Mouse (Mus musculus) cerebellum, adult 2 months (tissue): ENCODE data around the gene Psmd14. TPM values are rescaled to one million over a fixed set of nuclear protein-coding genes. Genes with fewer than 3 reads are reported as not detected.

ENCODE experiments used
- DNase-seq, 2 experiments: peaks; one replicate each; pipeline ENCODE4 v3.0.0; 2021
- H3K27ac ChIP-seq: fragments of 200-500 bp; 2 replicates; pipeline ENCODE4 v1.5.1; 2012; ENCODE audit warnings: low read length, control low read depth, inconsistent platforms; ENCODE audit not compliant: insufficient read depth
- H3K27me3 ChIP-seq: fragments of 200-500 bp; 2 replicates; pipeline ENCODE4 v1.6.1; 2012; ENCODE audit warnings: inconsistent platforms, mild to moderate bottlenecking, low read length, moderate library complexity; ENCODE audit not compliant: control insufficient read depth, insufficient read depth
- H3K4me1 ChIP-seq: fragments of 200-500 bp; 2 replicates; pipeline ENCODE4 v1.6.1; 2011; ENCODE audit warnings: low read length; ENCODE audit not compliant: control insufficient read depth, insufficient read depth
- H3K4me3 ChIP-seq: fragments of 200-500 bp; replicated peaks from 2 replicates; pipeline ENCODE3; 2011; ENCODE audit warnings: mild to moderate bottlenecking, low read depth, low read length, control low read depth; ENCODE audit not compliant: insufficient read depth
- CTCF ChIP-seq: fragments of 200-500 bp; IDR thresholded peaks from 2 replicates; pipeline ENCODE4 v1.5.1; 2011; ENCODE audit warnings: low read depth, mild to moderate bottlenecking, control low read depth, low read length, moderate library complexity, borderline replicate concordance; ENCODE audit not compliant: insufficient read depth
- POLR2A ChIP-seq: fragments of 200-500 bp; IDR thresholded peaks from 2 replicates; pipeline ENCODE4 v1.6.1; 2011; ENCODE audit warnings: low read length, control low read depth, borderline replicate concordance; ENCODE audit not compliant: insufficient read depth
- WGBS: fragments of 180-500 bp; shearing (Covaris S2); methylation state at CpG from one replicate; pipeline ENCODE4 v1.1.7; 2018; 5-methylcytosine and 5-hydroxymethylcytosine counted together
- polyA plus RNA-seq: library from polyadenylated mRNA; depleted of rRNA; stranded (reverse); fragments of >200 nt; gene quantifications from 2 replicates; pipeline ENCODE4 v1.2.3, GENCODE M21; 2012

Gene Psmd14
- polyA plus RNA-seq, 1 experiment, result 90.2 TPM

DNA sequence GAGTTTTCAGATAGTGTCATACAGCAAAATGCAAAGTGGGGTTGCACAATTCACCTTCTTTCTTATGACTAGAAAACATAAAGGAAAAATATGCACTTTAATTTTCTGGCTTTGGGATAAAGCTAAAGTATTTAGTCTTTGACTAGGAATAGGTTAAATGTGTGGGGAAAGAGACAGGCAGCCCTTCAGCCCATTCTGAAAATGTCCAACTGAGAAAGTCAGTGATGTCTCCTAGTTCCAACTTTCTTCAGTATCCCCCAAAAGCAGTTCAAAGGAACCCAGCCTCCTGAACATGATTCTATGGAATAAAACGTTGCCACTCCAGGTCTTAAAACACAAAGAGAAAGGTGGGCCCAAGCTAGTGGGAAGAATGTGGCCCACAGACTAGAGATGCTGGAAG lies 97.9 kb downstream of the Psmd14 start:
- Histone ChIP-seq H3K4me1 (peaks cover 5% of the 10 kb centered on the region), H3K27ac (no peak overlapping the region), H3K4me3 (no peak overlapping the region), H3K27me3 (peaks cover 14% of the 10 kb centered on the region; the same call in 1 of the 2 replicates)
- 76% methylated on average over 1 of the region's 1 CpGs for WGBS
- no peak for DNase-seq
- no peak for TF ChIP-seq CTCF
- no peak for TF ChIP-seq POLR2A

DNA sequence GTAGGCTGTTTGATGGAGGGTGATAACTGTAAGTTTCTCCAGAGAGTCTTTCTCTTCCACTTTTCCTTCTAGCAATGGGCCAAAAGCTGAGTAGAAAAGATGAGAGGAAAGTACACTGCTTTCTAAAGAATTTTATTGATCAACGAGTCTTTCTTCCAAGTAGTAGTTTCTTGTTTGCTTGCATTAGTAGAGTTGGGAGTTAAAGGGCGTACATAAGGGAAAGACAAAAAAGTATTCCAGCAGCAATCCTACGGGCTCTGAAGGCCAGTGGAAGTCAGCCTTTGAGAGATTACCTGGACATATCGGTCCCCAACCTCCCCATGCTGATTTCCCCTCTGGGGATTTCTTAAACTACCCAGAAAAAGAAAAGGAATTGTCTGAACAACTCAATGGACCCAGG lies 99.3 kb downstream of the Psmd14 start:
- WGBS, result 93% methylated on average over 4 of the region's 4 CpGs
- Histone ChIP-seq H3K27ac (no peak overlapping the region), H3K27me3 (peaks cover 15% of the 10 kb centered on the region; the same call in 1 of the 2 replicates), H3K4me3 (no peak overlapping the region), H3K4me1 (no peaks in the 10 kb centered on the region)
- no peak for DNase-seq
- TF ChIP-seq POLR2A (no peak), CTCF (no peak)

DNA sequence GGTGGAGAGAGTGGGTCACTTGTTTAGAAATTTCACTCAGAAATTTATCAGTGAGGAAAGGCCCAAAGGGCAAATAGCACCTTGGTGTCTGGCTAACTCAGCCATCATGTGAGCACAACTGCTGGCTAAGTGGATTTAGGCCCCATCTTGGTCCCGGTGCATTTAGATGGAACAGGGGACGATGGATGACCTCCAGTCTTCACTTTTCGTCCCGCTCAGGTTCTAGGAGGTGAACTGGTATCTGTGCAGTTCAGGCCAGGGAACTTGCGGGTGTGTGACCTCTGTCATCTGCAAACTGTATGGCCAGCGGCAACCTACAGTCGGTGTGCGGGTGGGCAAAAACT lies 99.6 kb downstream of the Psmd14 start:
- Histone ChIP-seq H3K4me1 (no peaks in the 10 kb centered on the region), H3K27ac (no peak overlapping the region), H3K4me3 (no peak overlapping the region), H3K27me3 (peaks cover 15% of the 10 kb centered on the region; the same call in 1 of the 2 replicates)
- DNase-seq, result no peak
- WGBS, result 81% methylated on average over 8 of the region's 8 CpGs
- no peak for TF ChIP-seq CTCF
- TF ChIP-seq POLR2A, result no peak

DNA sequence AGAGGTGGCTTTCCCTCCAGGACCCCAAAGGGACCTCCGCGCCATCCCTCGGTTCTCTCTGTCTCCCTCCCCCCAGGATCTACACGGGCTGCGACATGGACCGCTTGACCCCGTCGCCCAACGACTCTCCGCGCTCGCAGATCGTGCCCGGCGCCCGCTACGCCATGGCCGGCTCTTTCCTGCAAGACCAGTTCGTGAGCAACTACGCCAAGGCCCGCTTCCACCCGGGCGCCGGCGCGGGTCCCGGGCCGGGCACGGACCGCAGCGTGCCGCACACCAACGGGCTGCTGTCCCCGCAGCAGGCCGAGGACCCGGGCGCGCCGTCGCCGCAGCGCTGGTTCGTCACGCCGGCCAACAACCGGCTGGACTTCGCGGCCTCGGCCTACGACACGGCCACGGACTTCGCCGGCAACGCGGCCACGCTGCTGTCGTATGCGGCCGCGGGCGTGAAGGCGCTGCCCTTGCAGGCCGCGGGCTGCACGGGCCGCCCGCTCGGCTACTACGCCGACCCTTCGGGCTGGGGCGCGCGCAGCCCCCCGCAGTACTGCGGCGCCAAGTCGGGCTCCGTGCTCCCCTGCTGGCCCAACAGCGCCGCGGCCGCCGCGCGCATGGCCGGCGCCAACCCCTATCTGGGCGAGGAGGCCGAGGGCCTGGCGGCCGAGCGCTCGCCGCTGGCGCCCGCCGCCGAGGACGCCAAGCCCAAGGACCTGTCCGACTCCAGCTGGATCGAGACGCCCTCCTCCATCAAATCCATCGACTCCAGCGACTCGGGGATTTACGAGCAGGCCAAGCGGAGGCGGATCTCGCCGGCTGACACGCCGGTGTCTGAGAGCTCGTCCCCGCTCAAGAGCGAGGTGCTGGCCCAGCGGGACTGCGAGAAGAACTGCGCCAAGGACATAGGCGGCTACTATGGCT lies 100.3 kb downstream of the Psmd14 start:
- no peak overlapping the region for H3K27ac ChIP-seq
- 6% methylated on average over 121 of the region's 121 CpGs for WGBS
- H3K4me1 ChIP-seq, result no peaks in the 10 kb centered on the region
- H3K27me3 ChIP-seq, result peaks cover 15% of the 10 kb centered on the region; the same call in 1 of the 2 replicates
- TF ChIP-seq CTCF (no peak), POLR2A (no peak)
- H3K4me3 ChIP-seq, result peak overlapping the region; percentile 33
- peak; percentile 41 to 56 for DNase-seq

DNA sequence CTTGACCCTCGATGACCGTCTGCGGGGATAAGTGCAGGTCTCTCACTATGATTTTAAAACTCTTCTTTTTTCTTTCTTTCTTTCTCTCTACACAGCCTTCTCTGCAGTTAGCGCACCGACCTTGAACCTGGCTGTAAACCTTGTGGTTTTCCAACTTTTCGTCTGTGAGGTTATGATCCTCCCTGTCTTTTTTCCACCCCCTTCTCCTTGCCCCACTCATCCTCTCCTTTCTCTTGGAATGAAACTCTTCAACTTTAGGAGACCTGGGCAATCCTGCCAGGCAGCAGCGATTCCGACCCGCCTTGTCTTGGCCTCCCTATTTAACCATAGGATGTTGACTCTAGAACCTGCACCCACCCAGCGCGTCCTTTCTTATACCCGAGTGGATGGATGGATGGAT lies 101.0 kb downstream of the Psmd14 start:
- peaks cover 15% of the 10 kb centered on the region; the same call in 1 of the 2 replicates for H3K27me3 ChIP-seq
- DNase-seq, result no peak
- WGBS, result 63% methylated on average over 12 of the region's 12 CpGs
- TF ChIP-seq CTCF (no peak), POLR2A (no peak)
- no peaks in the 10 kb centered on the region for H3K4me1 ChIP-seq
- H3K27ac ChIP-seq, result no peak overlapping the region
- H3K4me3 ChIP-seq, result no peak overlapping the region

DNA sequence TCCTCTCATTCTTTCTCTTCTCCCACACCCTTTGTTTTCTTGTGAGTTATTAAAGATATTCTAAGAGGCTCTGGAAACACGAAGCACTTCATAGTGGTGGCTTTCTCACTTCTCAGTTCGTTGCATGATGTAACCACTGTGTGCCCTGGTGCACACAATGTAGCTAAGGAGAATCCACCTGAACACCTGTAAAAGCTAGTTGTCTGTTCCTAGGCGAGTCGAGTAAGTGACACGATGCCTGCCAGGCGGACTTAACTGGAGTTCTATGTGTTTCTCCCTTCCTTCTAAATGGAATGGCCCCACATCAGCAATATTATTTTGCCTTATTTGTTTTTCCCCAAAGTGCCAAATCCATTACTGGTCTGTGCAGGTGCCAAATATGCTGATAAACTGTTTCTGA lies 101.6 kb downstream of the Psmd14 start:
- H3K27me3 ChIP-seq, result peaks cover 15% of the 10 kb centered on the region; the same call in 1 of the 2 replicates
- no peaks in the 10 kb centered on the region for H3K4me1 ChIP-seq
- DNase-seq, result no peak
- H3K27ac ChIP-seq, result no peak overlapping the region
- no peak for TF ChIP-seq CTCF
- TF ChIP-seq POLR2A, result no peak
- no peak overlapping the region for H3K4me3 ChIP-seq
- WGBS, result 78% methylated on average over 6 of the region's 6 CpGs

DNA sequence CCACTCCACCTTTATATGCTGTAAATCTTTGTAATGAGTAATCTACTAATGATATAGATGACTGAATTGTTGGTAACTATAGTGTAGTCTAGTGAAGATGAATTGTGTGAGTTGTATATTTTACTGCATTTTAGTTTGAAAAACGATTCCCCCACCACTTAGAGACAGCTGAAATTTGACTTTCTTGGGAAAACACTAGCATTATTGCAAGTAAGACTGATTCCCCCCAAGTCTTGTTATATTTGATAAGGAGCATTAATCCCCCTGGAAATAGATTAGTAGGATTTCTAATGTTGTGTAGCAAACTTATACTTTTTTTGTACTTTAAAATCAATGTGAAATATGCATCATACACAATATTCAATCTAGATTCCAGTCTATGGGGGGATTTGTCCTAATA lies 102.0 kb downstream of the Psmd14 start:
- WGBS, result 69% methylated on average over 1 of the region's 1 CpGs

More for the DNA sequence above, 102.0 kb downstream of the Psmd14 start:
- no peak for TF ChIP-seq POLR2A
- TF ChIP-seq CTCF, result no peak
- DNase-seq, result no peak
- Histone ChIP-seq H3K27ac (no peak overlapping the region), H3K4me1 (no peaks in the 10 kb centered on the region), H3K27me3 (peaks cover 15% of the 10 kb centered on the region; the same call in 1 of the 2 replicates), H3K4me3 (no peak overlapping the region)
